Comparison of ENCODE assay signal across 9 mouse cellular contexts in the genomic region with DNA sequence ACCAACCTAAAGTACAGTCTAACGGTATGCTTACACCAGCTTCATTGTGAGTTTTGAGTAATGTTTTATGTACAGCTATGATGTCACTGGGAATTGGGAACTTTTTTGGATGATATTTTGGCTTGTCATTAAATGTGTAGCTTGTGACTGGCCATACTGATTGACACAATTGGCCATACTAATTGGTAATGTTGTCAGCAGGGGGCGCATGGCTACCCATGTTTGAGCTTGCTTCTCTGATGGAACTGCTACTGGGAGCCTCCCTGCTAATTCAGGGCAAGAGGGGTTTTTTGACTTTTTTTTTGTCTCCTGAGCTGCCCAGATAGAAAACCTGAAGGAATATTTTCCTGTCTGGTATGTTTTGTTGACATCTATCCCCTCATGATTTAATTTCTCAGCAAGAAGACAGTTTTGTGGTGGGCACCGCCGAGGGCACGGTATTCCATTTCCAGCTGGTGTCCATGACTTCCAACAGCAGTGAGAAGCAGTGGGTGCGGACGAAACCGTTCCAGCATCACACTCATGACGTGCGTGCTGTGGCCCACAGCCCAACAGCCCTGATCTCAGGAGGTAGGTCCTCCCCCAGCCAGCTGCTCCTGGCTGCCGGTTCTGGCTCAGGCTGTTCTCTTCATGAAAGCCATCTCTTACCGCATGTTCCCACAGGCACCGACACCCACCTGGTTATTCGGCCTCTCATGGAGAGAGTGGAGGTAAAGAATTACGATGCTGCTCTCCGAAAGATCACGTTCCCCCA. TPM values are rescaled to one million over a fixed set of nuclear protein-coding genes. Genes with fewer than 3 reads are reported as not detected.
A peak's percentile ranks its signal among the peaks of the same experiment; 100 is the strongest.
DNase-seq lines count a peak whose midpoint lies in the region; TF ChIP-seq lines count a peak whose summit lies in the region.
"Had no signal": no experiment of that assay in that cellular context is flagged by ENCODE, and none has a peak within 500 bp of the region (broad histone marks: within the 10 kb centered on the region; RNA-seq: fewer than 3 reads in every experiment).

No protein-coding gene starts in this region.

- TF ChIP-seq CTCF in embryonic fibroblast, embryonic 13.5 days (IDR thresholded peaks at IDR 0.05; ENCODE audit: borderline replicate concordance, insufficient read depth, low read length): peak; percentile 57; the same call in 1 of the 2 replicates

- intact Hi-C loops in left cerebral cortex, postnatal 4 days (cut with DNase I): no loop called here

- peak; percentile 59 to 73 for DNase-seq in cerebellum, postnatal 14 days
- DNase-seq in cerebellum, adult 11 months: no peak
- peak; percentile 30 for DNase-seq in retina, adult 2 months (ENCODE audit: low read depth, low spot score)
- DNase-seq in retina, embryonic 14.5 days (ENCODE audit: low spot score): no peak
- DNase-seq in heart, postnatal 4 days: peak; percentile 82
- peak; percentile 44 for DNase-seq in left cerebral cortex, postnatal 4 days
- peak; percentile 83 for DNase-seq in right cerebral cortex, postnatal 25 days

- no peak overlapping the region for H3K27ac ChIP-seq in embryonic fibroblast, embryonic 13.5 days (ENCODE audit: insufficient read depth, low read length)

- no peaks in the 10 kb centered on the region for H3K4me1 ChIP-seq in embryonic fibroblast, embryonic 13.5 days (ENCODE audit: control insufficient read depth, insufficient read depth, low read length)

- H3K4me3 ChIP-seq in embryonic fibroblast, embryonic 13.5 days (ENCODE audit: insufficient read depth, low read length): no peak overlapping the region
- H3K4me3 ChIP-seq: erythroblast, embryonic 14.5 days had no signal

- TF ChIP-seq POLR2A in embryonic fibroblast, embryonic 13.5 days (IDR thresholded peaks at IDR 0.05; ENCODE audit: low read depth, low read length): no peak

RNA-seq across cellular contexts. Expression of gene Utp4, which starts 12.5 kb away (rescaled TPM):
- polyA plus RNA-seq in embryonic fibroblast, embryonic 13.5 days (2011; ENCODE audit: insufficient read length, low read depth, missing spikeins): 46.9 and 57.5 TPM in 2 replicates
- total RNA-seq in heart, postnatal 4 days (2021): 10 to 100 TPM; 25.1 to 30.1 TPM
- total RNA-seq in left cerebral cortex, postnatal 4 days (2021): 10 to 100 TPM; 30.0 to 30.2 TPM

RNA-seq across cellular contexts. Expression of gene Sntb2, which starts 29.6 kb away (rescaled TPM):
- polyA plus RNA-seq in embryonic fibroblast, embryonic 13.5 days (2011; ENCODE audit: insufficient read length, low read depth, missing spikeins): 18.9 and 23.3 TPM in 2 replicates
- 10 to 100 TPM; 26.5 to 27.5 TPM for total RNA-seq in heart, postnatal 4 days (2021)
- total RNA-seq in left cerebral cortex, postnatal 4 days (2021): 1 to 10 TPM; 6.3 to 6.5 TPM

RNA-seq across cellular contexts. Expression of gene Has3, which starts 35.9 kb away (rescaled TPM):
- 0.16 and 0.47 TPM in 2 replicates for polyA plus RNA-seq in embryonic fibroblast, embryonic 13.5 days (2011; ENCODE audit: insufficient read length, low read depth, missing spikeins)
- total RNA-seq in heart, postnatal 4 days (2021): 1 to 10 TPM; 1.3 to 2.4 TPM
- 10 to 100 TPM; 16.7 to 17.7 TPM for total RNA-seq in left cerebral cortex, postnatal 4 days (2021)
- polyA plus RNA-seq: erythroblast, embryonic 14.5 days had no signal

Comparison
In these comparisons a context has a peak if more than half of its experiments do, and no peak if none do; other contexts are left out.
1. DNase-seq: peak in cerebellum, postnatal 14 days (2 of 2), retina, adult 2 months (single experiment), heart, postnatal 4 days (single experiment), left cerebral cortex, postnatal 4 days (single experiment) and right cerebral cortex, postnatal 25 days (single experiment); none in cerebellum, adult 11 months (single experiment) and retina, embryonic 14.5 days (single experiment).
2. RNA of gene Has3, which starts 35.9 kb away (total RNA-seq): 16.7 to 17.7 TPM in left cerebral cortex, postnatal 4 days; 1.3 to 2.4 TPM in heart, postnatal 4 days; every median in the first group is over 4 times any median in the second.